Mouse (Mus musculus) forebrain, embryonic 12.5 days (tissue): ENCODE measurements at regions not wholly inside any gene's neighbourhood (a gene's known extent, or its start where the extent isn't known, plus 50 kb on each side); places are given as distances from the start of the nearest gene placed in this dataset.

Experiments
- ATAC-seq: fragments of 200-750 bp; cut with Nextera tagmentation; 2 replicates; pipeline ENCODE4 v1.8.0; 2017; ENCODE audit warnings: moderate TSS enrichment; ENCODE audit not compliant: low FRiP score
- H3K27ac ChIP-seq: fragments of 300-500 bp; sonication (generic); 2 replicates; pipeline ENCODE4 v1.5.1; 2016; ENCODE audit warnings: mild to moderate bottlenecking
- H3K27me3 ChIP-seq: fragments of 300-500 bp; sonication (generic); 2 replicates; pipeline ENCODE4 v1.6.1; 2016; ENCODE audit warnings: mild to moderate bottlenecking
- H3K36me3 ChIP-seq: fragments of 300-500 bp; sonication (generic); replicated peaks from 2 replicates; pipeline ENCODE4 v1.6.1; 2016; ENCODE audit warnings: mild to moderate bottlenecking
- H3K4me1 ChIP-seq: fragments of 300-500 bp; sonication (generic); 2 replicates; pipeline ENCODE4 v1.6.1; 2016
- H3K4me2 ChIP-seq: fragments of 300-500 bp; sonication (generic); 2 replicates; pipeline ENCODE4 v1.6.1; 2016; ENCODE audit warnings: mild to moderate bottlenecking, moderate library complexity
- H3K4me3 ChIP-seq: fragments of 300-500 bp; sonication (generic); replicated peaks from 2 replicates; pipeline ENCODE4 v1.5.1; 2016; ENCODE audit warnings: mild to moderate bottlenecking
- H3K9ac ChIP-seq: fragments of 300-500 bp; sonication (generic); 2 replicates; pipeline ENCODE4 v1.6.1; 2016; ENCODE audit warnings: mild to moderate bottlenecking
- H3K9me3 ChIP-seq: fragments of 300-500 bp; sonication (generic); 2 replicates; pipeline ENCODE4 v1.6.1; 2016
- WGBS: fragments of 180-500 bp; shearing (Covaris S2); methylation state at CpG from one replicate; pipeline ENCODE4 v1.1.7; 2016; 5-methylcytosine and 5-hydroxymethylcytosine counted together

DNA sequence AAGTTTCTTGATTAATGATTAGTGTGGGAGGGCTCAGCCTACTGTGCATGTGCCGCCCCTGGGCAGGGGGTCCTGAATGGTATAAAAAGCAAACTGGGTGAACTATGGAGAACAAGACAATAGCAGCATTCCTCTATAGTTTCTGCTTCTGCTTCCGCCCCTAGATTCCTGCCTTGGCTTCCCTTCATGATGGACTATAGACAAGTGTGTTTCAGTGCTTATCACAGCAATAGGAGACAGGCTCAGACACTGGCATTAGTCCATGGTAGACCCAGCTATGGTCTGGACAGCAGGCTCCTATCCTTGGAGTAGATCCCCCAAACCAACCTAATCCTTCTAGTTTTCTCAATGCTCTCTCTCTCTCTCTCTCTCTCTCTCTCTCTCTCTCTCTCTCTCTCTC lies 53.9 kb upstream of the E2f3 start:
- no peaks in the 10 kb centered on the region for H3K27me3 ChIP-seq
- no peak overlapping the region for H3K4me3 ChIP-seq
- H3K27ac ChIP-seq, result no peak overlapping the region
- no peak overlapping the region for H3K4me2 ChIP-seq
- no peak overlapping the region for H3K9ac ChIP-seq
- no peaks in the 10 kb centered on the region for H3K36me3 ChIP-seq
- no peaks in the 10 kb centered on the region for H3K4me1 ChIP-seq
- 76% methylated on average over 2 of the region's 2 CpGs for WGBS
- no peaks in the 10 kb centered on the region for H3K9me3 ChIP-seq
- ATAC-seq, result no peak

DNA sequence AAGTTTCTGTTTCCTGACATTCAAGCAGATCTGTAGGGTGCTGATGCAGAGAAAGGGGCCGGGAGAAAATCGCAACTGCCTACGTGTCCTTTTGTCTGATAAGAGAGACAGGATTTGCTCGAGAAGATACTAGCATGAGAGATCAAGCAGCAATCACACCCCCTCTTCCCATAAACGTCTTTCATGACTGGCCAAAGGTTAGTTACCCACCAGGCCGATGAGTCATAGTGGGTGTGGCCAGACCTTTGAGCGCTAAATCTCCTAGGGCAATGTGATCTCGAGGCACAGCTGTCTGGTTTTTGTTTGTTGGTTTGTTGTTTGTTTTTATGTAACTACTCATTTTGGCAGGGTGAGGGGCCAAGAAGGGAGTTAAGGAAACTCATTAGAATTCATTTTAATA lies 50.7 kb upstream of the E2f3 start:
- WGBS, result 77% methylated on average over 8 of the region's 8 CpGs
- no peak for ATAC-seq
- Histone ChIP-seq H3K4me1 (no peaks in the 10 kb centered on the region), H3K9ac (no peak overlapping the region), H3K4me3 (no peak overlapping the region), H3K36me3 (no peaks in the 10 kb centered on the region), H3K27me3 (no peaks in the 10 kb centered on the region), H3K4me2 (no peak overlapping the region), H3K27ac (no peak overlapping the region), H3K9me3 (no peaks in the 10 kb centered on the region)

DNA sequence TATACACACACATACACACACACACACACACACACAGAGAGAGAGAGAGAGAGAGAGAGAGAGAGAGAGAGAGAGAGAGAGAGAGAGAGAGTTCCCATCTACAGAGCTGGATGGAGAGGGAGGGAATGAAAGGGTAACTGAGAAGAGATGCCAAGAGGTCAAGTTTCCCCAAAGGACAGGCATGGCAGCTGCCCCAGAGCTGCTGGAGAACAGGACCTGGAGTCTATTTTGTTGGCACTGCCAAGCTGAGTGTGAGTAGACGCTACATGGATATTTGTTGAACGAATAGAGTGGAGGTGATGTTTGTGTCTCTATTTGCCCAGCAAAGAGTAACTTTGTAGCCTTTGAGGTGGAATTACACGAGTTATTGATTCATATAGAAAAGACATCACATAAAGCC lies 50.2 kb upstream of the E2f3 start:
- Histone ChIP-seq H3K27ac (no peak overlapping the region), H3K36me3 (no peaks in the 10 kb centered on the region), H3K4me3 (no peak overlapping the region), H3K9ac (no peak overlapping the region), H3K27me3 (no peaks in the 10 kb centered on the region), H3K9me3 (no peaks in the 10 kb centered on the region), H3K4me1 (no peaks in the 10 kb centered on the region), H3K4me2 (no peak overlapping the region)
- WGBS, result 92% methylated on average over 3 of the region's 3 CpGs
- no peak for ATAC-seq
